Mouse (Mus musculus) megakaryocyte progenitor cell, adult 5-6 weeks (primary cell): ENCODE measurements around the gene Sppl3. TPM values are rescaled to one million over a fixed set of nuclear protein-coding genes. Genes with fewer than 3 reads are reported as not detected.

Source experiments
- ATAC-seq: replicated peaks from 2 replicates; pipeline ENCODE4 v1.8.0; 2016; ENCODE audit warnings: mild to moderate bottlenecking, moderate TSS enrichment, inconsistent platforms; ENCODE audit not compliant: poor library complexity
- total RNA-seq, 2 experiments: library from RNA; stranded (forward) in 1 of 2; stranded (reverse) in 1 of 2; fragments of 157-497, 149-512 nt in 1 of 2; fragments of 200-1000 nt in 1 of 2; gene quantifications; 2 replicates each; pipeline versions ENCODE4 v1.2.3 to v1.2.4; 2015 to 2017

The Sppl3 gene
- total RNA-seq (2015) (32.0 and 40.2 TPM in 2 replicates), total RNA-seq (2017) (23.4 and 28.6 TPM in 2 replicates)

GRCm38 (mm10) chr5:115010577-115011216 lies at the start of gene Sppl3:
TSS of gene Sppl3 (plus strand) at chr5:115011137.
- peak; percentile 59 for ATAC-seq

GRCm38 (mm10) chr5:114961590-114962360 lies 49.2 kb upstream of the Sppl3 start:
- no peak for ATAC-seq

GRCm38 (mm10) chr5:114964315-114964966 lies 46.5 kb upstream of the Sppl3 start:
- ATAC-seq = peak; percentile 65

- ATAC-seq = 0 out of 2 replicates have a peak, but pooled peaks have one; percentile 12
Observed at GRCm38 (mm10) chr5:114964967-114965898, 45.7 kb upstream of the Sppl3 start.

GRCm38 (mm10) chr5:114967523-114968268 lies 43.2 kb upstream of the Sppl3 start:
- no peak; the same call in 1 of the 2 replicates for ATAC-seq

- ATAC-seq = no peak
Observed at GRCm38 (mm10) chr5:114968651-114969050, 42.3 kb upstream of the Sppl3 start.

GRCm38 (mm10) chr5:114969064-114969463 lies 41.9 kb upstream of the Sppl3 start:
- no peak for ATAC-seq

- ATAC-seq = no peak
Observed at GRCm38 (mm10) chr5:114969609-114970215, 41.2 kb upstream of the Sppl3 start.

GRCm38 (mm10) chr5:114970824-114971227 lies 40.1 kb upstream of the Sppl3 start, which contains the start of gene Hnf1a:
TSS of gene Hnf1a (minus strand) at chr5:114971094.
- no peak for ATAC-seq

- ATAC-seq = no peak
Observed at GRCm38 (mm10) chr5:114972201-114972600, 38.7 kb upstream of the Sppl3 start.

- no peak for ATAC-seq
Observed at GRCm38 (mm10) chr5:114973131-114973530, 37.8 kb upstream of the Sppl3 start.

GRCm38 (mm10) chr5:114976935-114977334 lies 34.0 kb upstream of the Sppl3 start:
- no peak for ATAC-seq

- no peak for ATAC-seq
Observed at GRCm38 (mm10) chr5:114978473-114978872, 32.5 kb upstream of the Sppl3 start.

GRCm38 (mm10) chr5:114978888-114979249 lies 32.1 kb upstream of the Sppl3 start:
- peak; percentile 51 for ATAC-seq

- ATAC-seq = peak; percentile 80
Observed at GRCm38 (mm10) chr5:114979250-114980121, 31.5 kb upstream of the Sppl3 start.

GRCm38 (mm10) chr5:114980122-114980748 lies 30.7 kb upstream of the Sppl3 start:
- ATAC-seq = peak; percentile 3; the same call in 1 of the 2 replicates

GRCm38 (mm10) chr5:114982001-114982400 lies 28.9 kb upstream of the Sppl3 start:
- no peak for ATAC-seq

- ATAC-seq = no peak
Observed at GRCm38 (mm10) chr5:114985074-114985473, 25.9 kb upstream of the Sppl3 start.
